Mouse (Mus musculus) megakaryocyte, embryonic 14.5 days (primary cell): ENCODE measurements at regions not wholly inside any gene's neighbourhood (a gene's known extent, or its start where the extent isn't known, plus 50 kb on each side); places are given as distances from the start of the nearest gene placed in this dataset.

Experiments used
- H3K27me3 ChIP-seq: replicated peaks from 2 replicates; pipeline ENCODE3; 2012; ENCODE audit warnings: inconsistent platforms
- H3K36me3 ChIP-seq: replicated peaks from 2 replicates; pipeline ENCODE3; 2012; ENCODE audit warnings: low read length, inconsistent platforms, mixed read lengths
- H3K4me1 ChIP-seq: 2 replicates; pipeline ENCODE4 v1.6.1; 2012; ENCODE audit warnings: inconsistent platforms
- H3K4me3 ChIP-seq: replicated peaks from 2 replicates; pipeline ENCODE3; 2012; ENCODE audit warnings: moderate library complexity, mild to moderate bottlenecking, inconsistent platforms
- H3K9me3 ChIP-seq: 2 replicates; pipeline ENCODE4 v1.6.1; 2012; ENCODE audit warnings: inconsistent platforms
- FLI1 ChIP-seq: IDR thresholded peaks from 2 replicates; pipeline ENCODE4 v1.6.1; 2012; ENCODE audit warnings: low read length, inconsistent platforms, mixed read lengths
- GATA1 ChIP-seq: IDR thresholded peaks from 3 replicates; pipeline ENCODE4 v1.6.1; 2012; ENCODE audit warnings: mixed read lengths, low read length, inconsistent platforms, borderline replicate concordance

DNA sequence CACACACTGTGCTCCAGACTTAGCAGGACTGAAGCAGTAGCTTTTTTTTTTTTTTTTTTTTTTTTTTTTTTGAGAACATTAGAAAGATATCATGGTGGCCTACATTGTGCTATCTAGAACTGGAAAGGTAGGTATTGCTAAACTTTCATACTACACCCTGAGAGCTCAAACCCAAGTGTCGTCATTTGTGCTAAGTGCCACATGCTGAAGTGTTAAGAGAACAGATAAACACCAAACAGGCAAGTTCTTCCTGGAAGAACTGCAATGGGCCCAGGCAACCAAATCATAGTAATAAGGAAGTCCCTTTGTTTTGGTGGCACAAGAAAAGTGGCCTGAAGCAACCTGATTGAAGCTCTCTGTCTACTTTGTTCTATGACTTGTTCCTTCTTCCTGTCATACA, 76.6 kb downstream of the Arrdc3 start:
- no peaks in the 10 kb centered on the region for H3K27me3 ChIP-seq
- H3K36me3 ChIP-seq = no peaks in the 10 kb centered on the region
- TF ChIP-seq GATA1 (no peak), FLI1 (no peak)
- H3K4me1 ChIP-seq = peaks cover 7% of the 10 kb centered on the region
- no peak overlapping the region for H3K4me3 ChIP-seq
- H3K9me3 ChIP-seq = peaks cover 13% of the 10 kb centered on the region

- no peaks in the 10 kb centered on the region for H3K36me3 ChIP-seq
- TF ChIP-seq GATA1 (no peak), FLI1 (no peak)
- peak overlapping the region; percentile 20 for H3K4me3 ChIP-seq
- no peaks in the 10 kb centered on the region for H3K27me3 ChIP-seq
- peaks cover 7% of the 10 kb centered on the region for H3K4me1 ChIP-seq
- H3K9me3 ChIP-seq = peaks cover 13% of the 10 kb centered on the region
Measured at GRCm38 (mm10) chr13:80961985-80962617, 78.9 kb downstream of the Arrdc3 start.

DNA sequence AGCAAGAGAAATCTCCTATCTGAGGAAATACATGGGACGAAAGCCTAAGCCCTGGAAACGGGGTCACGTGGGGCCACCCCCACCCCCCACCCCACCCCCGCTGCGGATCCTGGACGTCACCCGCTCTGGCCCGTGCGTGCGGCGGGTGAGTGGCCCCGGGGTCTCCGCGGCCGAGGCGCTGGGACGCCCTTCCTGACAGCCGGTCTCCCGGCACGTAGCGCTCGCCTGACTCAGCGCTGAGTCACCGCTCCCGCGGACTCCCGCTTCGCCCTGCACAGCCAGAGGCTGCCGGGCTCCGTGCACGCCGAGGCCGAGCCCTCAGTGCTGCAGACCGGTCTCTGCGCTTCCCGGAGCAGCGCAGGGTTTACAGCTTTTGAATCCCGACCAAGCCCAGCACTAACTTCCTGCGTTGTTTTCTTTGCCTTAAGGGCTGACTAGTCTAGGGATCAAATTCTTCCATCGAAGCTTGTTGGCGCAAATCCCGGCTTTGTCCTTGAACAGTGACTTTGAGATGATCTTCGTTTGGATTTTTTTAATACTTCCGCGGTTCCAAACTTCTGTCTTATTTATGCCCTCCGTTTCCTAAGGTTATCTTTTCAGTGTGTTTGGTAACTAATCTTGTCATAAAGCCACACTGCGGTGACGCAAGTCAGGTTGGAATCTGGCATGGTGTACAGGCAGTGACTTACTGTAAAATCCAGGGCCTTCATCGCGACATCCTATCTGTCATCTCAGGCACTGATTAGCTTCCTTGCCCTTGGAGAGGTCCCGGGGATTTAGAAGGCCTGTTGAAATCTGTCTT, 79.8 kb downstream of the Arrdc3 start:
- H3K36me3 ChIP-seq = no peaks in the 10 kb centered on the region
- peaks cover 7% of the 10 kb centered on the region for H3K4me1 ChIP-seq
- H3K27me3 ChIP-seq = no peaks in the 10 kb centered on the region
- H3K9me3 ChIP-seq = peaks cover 13% of the 10 kb centered on the region
- no peak for TF ChIP-seq FLI1
- no peak for TF ChIP-seq GATA1
- peak overlapping the region; percentile 89 for H3K4me3 ChIP-seq

DNA sequence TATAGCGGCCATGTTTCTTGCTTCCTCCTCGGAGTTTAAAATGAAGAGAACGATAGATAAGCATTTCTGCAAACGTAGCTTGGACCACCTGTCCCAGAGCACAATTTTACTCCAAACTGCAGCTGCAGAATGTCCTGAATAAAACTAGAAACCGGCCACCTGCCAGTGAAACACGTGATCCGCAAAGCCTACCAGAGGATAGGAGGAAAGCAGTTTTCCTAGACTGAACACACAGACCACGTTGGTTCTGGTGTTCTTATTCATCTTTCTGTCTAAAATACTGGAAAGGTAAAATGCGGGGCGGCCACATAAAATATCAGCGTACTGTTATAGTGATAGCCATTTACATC, 80.4 kb downstream of the Arrdc3 start:
- TF ChIP-seq GATA1 (no peak), FLI1 (no peak)
- no peaks in the 10 kb centered on the region for H3K36me3 ChIP-seq
- H3K27me3 ChIP-seq = no peaks in the 10 kb centered on the region
- H3K4me1 ChIP-seq = peaks cover 7% of the 10 kb centered on the region
- no peak overlapping the region for H3K4me3 ChIP-seq
- H3K9me3 ChIP-seq = peaks cover 13% of the 10 kb centered on the region

DNA sequence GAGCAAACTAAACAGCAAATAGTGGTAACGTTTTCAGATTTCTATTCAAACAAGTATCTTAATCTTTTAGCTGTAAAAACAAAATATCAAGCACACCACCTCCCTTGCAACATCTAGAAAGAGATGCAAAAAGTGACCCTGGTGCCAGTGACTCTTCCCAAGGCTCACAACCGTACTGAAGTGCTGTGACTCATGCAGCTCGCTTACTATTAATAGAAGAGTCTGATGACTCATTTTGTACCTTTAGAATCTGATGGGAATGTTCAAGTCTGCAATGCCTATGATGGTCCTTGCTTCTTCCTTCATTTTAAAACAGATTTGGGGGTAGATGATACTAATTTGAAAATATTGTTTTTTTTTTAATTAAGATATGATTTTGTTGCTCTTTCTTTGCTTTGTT, 88.5 kb downstream of the Arrdc3 start:
- Histone ChIP-seq H3K9me3 (no peaks in the 10 kb centered on the region), H3K4me1 (peaks cover 4% of the 10 kb centered on the region; the same call in 1 of the 2 replicates), H3K4me3 (no peak overlapping the region), H3K36me3 (no peaks in the 10 kb centered on the region), H3K27me3 (no peaks in the 10 kb centered on the region)
- no peak for TF ChIP-seq GATA1
- no peak for TF ChIP-seq FLI1

DNA sequence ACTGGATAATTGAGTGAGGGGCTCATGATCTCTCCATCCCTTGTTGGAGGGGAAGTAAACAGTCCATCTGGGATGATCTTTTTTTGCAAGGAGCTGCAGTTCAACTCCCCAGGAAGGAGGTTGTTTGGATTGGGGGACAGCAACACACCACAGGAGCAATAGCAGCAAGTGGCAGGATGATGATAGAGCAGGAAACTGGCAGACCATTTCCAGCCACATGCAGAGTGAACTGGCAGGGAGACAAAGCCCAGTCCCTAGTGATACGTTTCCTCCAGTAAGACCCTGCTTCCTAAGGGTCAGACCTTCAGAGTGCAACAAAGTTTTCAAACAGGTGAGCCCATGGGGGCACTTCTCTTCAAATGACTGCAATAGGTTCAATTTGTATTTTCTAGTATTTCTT, 91.2 kb downstream of the Arrdc3 start:
- no peaks in the 10 kb centered on the region for H3K36me3 ChIP-seq
- peaks cover 4% of the 10 kb centered on the region; the same call in 1 of the 2 replicates for H3K4me1 ChIP-seq
- H3K9me3 ChIP-seq = peaks cover 7% of the 10 kb centered on the region; the same call in 1 of the 2 replicates
- no peaks in the 10 kb centered on the region for H3K27me3 ChIP-seq
- H3K4me3 ChIP-seq = no peak overlapping the region
- no peak for TF ChIP-seq FLI1
- no peak for TF ChIP-seq GATA1

DNA sequence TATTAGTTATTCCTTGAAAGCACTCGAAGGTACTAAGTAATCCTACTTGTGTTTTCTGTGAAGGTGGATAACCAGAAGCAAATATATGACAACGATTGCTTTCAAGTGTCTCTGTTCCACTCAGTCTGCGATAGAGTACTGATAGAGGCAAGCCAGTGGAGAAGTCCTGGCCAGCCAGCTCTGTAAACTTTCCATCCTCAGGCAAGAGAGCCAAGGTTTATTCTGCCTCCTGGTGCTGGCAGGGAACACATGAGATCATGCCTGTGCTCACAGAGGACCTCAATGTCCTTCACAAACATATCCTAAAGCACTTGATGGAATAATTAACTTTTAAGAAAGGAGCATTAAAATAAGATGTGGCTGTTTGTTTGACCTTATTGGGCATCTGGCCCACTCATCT, 94.1 kb downstream of the Arrdc3 start:
- no peak for TF ChIP-seq FLI1
- TF ChIP-seq GATA1 = no peak
- Histone ChIP-seq H3K9me3 (peaks cover 7% of the 10 kb centered on the region; the same call in 1 of the 2 replicates), H3K27me3 (no peaks in the 10 kb centered on the region)

DNA sequence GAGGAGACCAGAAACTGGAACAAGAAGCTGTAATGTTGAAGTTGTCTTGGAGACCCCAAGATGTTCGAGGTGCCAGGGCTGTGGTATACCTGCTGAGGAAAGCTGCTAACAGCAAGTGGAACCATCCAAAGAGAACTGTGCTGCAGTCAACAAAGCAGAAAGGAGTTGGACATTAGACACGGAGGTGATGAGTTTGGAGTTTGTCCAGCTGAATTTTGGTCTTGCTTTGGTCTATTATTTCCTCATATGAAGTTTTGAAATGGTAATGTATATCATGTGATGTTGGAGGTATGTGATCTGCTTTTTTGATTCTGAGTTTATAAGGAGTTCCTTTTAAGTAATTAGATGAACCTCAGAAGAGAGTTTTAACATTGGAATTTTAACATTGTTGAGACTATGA, 98.0 kb downstream of the Arrdc3 start:
- H3K9me3 ChIP-seq = peaks cover 7% of the 10 kb centered on the region; the same call in 1 of the 2 replicates
- H3K4me1 ChIP-seq = peaks cover 5% of the 10 kb centered on the region
- no peaks in the 10 kb centered on the region for H3K27me3 ChIP-seq
- no peaks in the 10 kb centered on the region for H3K36me3 ChIP-seq
- H3K4me3 ChIP-seq = no peak overlapping the region
- TF ChIP-seq GATA1 = no peak
- no peak for TF ChIP-seq FLI1

More for the DNA sequence above, 94.1 kb downstream of the Arrdc3 start:
- no peak overlapping the region for H3K4me3 ChIP-seq
- no peaks in the 10 kb centered on the region for H3K36me3 ChIP-seq
- H3K4me1 ChIP-seq = peaks cover 4% of the 10 kb centered on the region; the same call in 1 of the 2 replicates

DNA sequence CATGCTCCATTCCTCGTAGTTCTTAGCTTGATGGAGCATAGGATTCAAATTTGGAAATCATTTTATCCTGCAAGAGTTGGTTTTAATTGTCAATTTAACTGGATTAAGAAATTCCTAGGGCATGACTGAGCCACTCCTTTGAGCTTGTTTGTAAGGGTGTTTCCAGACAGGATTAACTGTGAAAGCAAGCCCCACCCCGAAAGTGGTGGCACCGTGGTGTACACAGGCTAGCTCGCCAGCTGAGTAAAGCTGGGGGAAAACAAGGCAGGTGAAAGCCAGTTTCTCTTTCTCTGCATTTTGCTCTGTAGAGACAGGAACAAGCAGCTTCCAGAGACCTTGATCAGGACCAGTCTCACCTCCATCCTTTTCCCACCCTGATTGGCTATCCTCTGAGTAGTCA, 103.5 kb downstream of the Arrdc3 start:
- H3K9me3 ChIP-seq = no peaks in the 10 kb centered on the region
- H3K27me3 ChIP-seq = no peaks in the 10 kb centered on the region
- peaks cover 5% of the 10 kb centered on the region for H3K4me1 ChIP-seq
- H3K4me3 ChIP-seq = no peak overlapping the region
- no peak for TF ChIP-seq GATA1
- no peak for TF ChIP-seq FLI1
- no peaks in the 10 kb centered on the region for H3K36me3 ChIP-seq

GRCm38 (mm10) chr13:80989756-80990155, 106.6 kb downstream of the Arrdc3 start:
- no peaks in the 10 kb centered on the region for H3K9me3 ChIP-seq
- H3K4me1 ChIP-seq = peaks cover 5% of the 10 kb centered on the region
- no peak overlapping the region for H3K4me3 ChIP-seq
- H3K27me3 ChIP-seq = no peaks in the 10 kb centered on the region
- H3K36me3 ChIP-seq = no peaks in the 10 kb centered on the region
- TF ChIP-seq GATA1 = no peak
- TF ChIP-seq FLI1 = no peak

GRCm38 (mm10) chr13:80992342-80992741, 109.2 kb downstream of the Arrdc3 start:
- no peaks in the 10 kb centered on the region for H3K36me3 ChIP-seq
- TF ChIP-seq GATA1 = no peak
- no peak for TF ChIP-seq FLI1

More at GRCm38 (mm10) chr13:80992342-80992741, 109.2 kb downstream of the Arrdc3 start:
- Histone ChIP-seq H3K4me3 (no peak overlapping the region), H3K4me1 (no peaks in the 10 kb centered on the region), H3K27me3 (no peaks in the 10 kb centered on the region), H3K9me3 (no peaks in the 10 kb centered on the region)
